ENCODE assay signal across 8 mouse cellular contexts in the genomic region with DNA sequence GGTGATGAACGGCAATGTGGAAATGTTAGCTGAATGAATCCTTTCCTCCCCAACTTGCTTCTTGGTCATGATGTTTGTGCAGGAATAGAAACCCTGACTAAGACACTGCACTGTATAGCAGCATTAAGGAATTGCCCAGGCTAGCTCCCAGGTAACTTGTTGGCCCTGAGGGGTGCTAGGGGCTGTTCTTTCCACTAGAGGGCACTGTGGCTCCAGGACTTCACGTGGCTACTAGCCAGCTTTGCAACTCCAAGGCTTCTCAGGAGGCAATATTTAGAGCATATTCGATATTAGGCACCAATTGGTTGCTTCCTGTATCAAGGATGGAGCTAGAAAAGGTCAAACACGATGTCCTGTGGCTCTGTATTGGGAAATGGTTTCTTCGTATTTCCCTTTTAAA. TPM values are rescaled to one million over a fixed set of nuclear protein-coding genes. Genes with fewer than 3 reads are reported as not detected.
DNase-seq lines count a peak whose midpoint lies in the region; ATAC-seq and TF ChIP-seq lines count a peak whose summit lies in the region.
"Had no signal": no experiment of that assay in that cellular context is flagged by ENCODE, and none has a peak within 500 bp of the region (broad histone marks: within the 10 kb centered on the region; RNA-seq: fewer than 3 reads in every experiment).

No protein-coding gene starts in this region.

- TF ChIP-seq POLR2A in bone marrow macrophage, adult 2 months (IDR thresholded peaks at IDR 0.05; ENCODE audit: borderline replicate concordance, low read depth, low read length), result no peak

- DNase-seq in 3134 (ENCODE audit: extremely low read depth, insufficient read length, low spot score), result peak; percentile 30
- peak; percentile 70 for DNase-seq in CD4-positive helper T cell, adult 2 months (ENCODE audit: low read depth, low spot score)
- DNase-seq in kidney, postnatal 36 days, result peak; percentile 64 to 81
- peak; percentile 76 for DNase-seq in lung, postnatal 10 days
- DNase-seq in right cerebral cortex, postnatal 25 days, result peak; percentile 63

- no peak overlapping the region for H3K27ac ChIP-seq in bone marrow macrophage, adult 2 months (ENCODE audit: insufficient read depth, low read depth, low read length)
- H3K27ac ChIP-seq: heart, embryonic 15.5 days had no signal

- TF ChIP-seq CTCF in bone marrow macrophage, adult 2 months (IDR thresholded peaks at IDR 0.05; ENCODE audit: low read depth, low read length), result peak; percentile 88

- 0 out of 2 replicates have a peak, but pooled peaks cover 2% of the 10 kb centered on the region for H3K4me1 ChIP-seq in bone marrow macrophage, adult 2 months (ENCODE audit: control insufficient read depth, insufficient read depth, low read length)

- ATAC-seq in erythroid progenitor cell, adult 5-6 weeks (replicated peaks; ENCODE audit: low FRiP score, poor library complexity, severe bottlenecking), result peak; percentile 76; the same call in 1 of the 2 replicates

- H3K4me3 ChIP-seq in bone marrow macrophage, adult 2 months (ENCODE audit: insufficient read depth, low read length), result no peak overlapping the region
- H3K4me3 ChIP-seq: heart, embryonic 15.5 days had no signal

RNA-seq across cellular contexts. Expression of gene Rhbdl3, which starts 13.6 kb away (rescaled TPM):
- 0.64 TPM in 1 of 2 replicates, not detected in the other for polyA plus RNA-seq in bone marrow macrophage, adult 2 months (2012; ENCODE audit: insufficient read depth, insufficient read length, missing spikeins)
- not detected in 2 replicates for total RNA-seq in erythroid progenitor cell, adult 5-6 weeks (2015; ENCODE audit: low replicate concordance)
- total RNA-seq in erythroid progenitor cell, adult 5-6 weeks (2017; ENCODE audit: low replicate concordance), result not detected in 2 replicates
